Mouse (Mus musculus) fat pad, adult 2 months (tissue): Measurements from ENCODE around the gene Gas7.

Experiments used
- DNase-seq: peaks from one replicate; pipeline ENCODE4 v3.0.0-alpha.2; 2011; ENCODE audit warnings: low read depth, low spot score; ENCODE audit errors: extremely low read depth

Gas7 gene

DNA sequence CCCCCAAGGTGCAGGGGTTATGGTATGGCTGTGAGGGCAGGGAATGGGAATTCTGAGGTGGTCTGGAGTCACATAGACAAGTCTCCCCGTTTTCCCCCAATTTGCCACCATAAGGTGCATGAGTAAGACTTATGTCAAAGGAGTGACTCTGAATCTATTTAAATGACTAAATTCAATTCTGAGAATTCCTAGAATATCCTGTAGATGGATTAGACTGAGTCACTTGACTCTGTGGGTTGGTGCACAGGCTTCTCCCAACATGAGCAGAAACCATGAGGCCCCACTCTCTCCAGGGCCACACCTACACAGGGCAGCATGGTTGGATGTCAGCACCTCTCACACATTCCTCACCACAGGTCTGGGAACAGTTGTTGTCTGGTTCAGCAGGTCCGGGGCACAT, 224.7 kb downstream of the Gas7 start:
- DNase-seq: no peak

DNA sequence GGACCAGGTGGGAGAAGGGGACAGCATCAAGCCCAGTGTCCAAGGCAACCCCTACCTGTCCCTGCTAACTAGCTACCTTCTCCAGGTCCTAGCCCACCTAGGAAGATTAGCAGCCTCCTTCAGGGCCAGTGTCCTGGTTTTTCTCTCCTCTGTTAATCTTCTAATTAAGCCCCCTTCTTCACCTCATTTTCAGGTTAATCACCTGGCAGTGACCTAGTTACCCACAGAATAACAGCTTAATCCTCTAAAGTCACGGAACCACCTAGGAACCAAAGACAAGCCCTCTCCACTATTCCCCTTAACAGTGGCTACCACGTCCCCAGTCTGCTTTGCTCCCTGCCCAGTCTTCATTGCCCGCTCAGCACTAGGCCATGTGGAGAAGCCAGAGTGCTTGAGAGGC, 226.6 kb downstream of the Gas7 start:
- DNase-seq: no peak

GRCm38 (mm10) chr11:67686109-67686508, 230.9 kb downstream of the Gas7 start:
- no peak for DNase-seq

DNA sequence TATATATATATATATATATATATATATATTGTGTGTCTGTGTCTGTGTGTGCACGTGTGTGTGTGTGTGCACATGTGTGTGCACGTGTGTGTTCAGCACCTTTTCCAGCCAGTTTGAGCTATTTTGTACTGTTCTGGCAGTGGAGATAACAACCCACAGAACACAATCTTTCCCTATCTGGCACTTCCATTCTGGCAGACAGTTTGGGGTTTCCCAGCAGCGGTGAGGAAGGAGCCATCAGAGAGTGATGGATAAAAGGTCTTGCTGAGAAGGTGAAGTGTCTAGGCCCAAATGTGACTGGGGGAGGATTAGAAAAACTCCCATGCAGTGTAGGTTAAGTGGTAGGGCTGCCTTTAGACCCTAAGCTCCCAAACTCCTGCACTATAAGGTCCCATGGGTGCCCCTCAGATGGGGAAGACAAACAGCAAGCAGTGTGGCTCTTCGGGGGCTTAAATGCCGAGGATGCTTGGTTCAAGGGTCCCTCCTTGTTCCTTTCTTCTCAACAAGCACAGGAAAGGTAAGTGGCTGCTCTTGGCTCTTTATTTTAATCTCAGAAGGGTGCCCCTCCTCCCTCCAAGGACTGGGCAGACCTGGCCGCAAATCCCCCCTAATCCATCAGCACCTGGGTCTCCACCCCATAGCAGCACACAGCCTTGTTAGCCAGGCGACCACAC, 239.6 kb downstream of the Gas7 start, which contains the start of gene Rcvrn:
TSS of gene Rcvrn (plus strand) at position 624 of the 674 bp plus-strand sequence.
- no peak for DNase-seq

DNA sequence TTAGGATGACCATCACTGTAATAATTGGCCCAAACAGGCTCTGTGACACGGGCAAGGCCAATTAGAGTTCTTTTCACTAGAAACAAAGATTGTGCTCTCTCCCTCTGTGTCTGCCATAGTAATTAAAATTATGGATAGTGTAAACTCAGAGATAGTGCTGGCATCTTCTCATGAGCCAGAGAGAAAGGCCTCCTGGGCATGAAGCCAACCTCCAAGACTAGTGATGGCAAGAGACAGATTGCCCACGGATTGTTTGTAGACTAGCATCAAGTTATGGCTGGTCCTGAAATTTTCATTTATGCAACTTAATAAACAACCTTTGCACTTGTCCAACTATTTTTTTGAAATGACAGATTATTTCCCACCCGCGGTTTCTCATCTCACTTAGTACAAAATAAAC, 257.7 kb downstream of the Gas7 start:
- DNase-seq: no peak

GRCm38 (mm10) chr11:67715382-67715781, 260.1 kb downstream of the Gas7 start:
- DNase-seq: no peak

DNA sequence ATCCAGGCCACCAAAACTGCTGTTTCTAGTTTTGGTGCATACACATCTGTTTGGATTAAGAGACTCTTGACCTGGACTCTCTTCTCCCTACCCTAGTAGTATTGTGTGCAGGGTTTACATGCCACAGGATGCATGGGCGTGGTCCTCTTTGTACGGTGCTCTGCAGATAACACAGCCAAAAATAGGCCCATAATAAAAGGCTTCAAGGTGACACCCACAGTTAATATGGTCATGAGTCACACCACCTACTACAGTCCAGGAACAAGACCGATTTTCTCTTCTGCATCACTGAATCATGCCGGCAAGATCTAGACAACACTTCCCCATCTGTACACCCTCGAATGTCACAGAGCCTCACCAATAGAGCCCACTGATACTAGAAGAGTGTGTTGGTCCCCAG, 266.2 kb downstream of the Gas7 start:
- no peak for DNase-seq

DNA sequence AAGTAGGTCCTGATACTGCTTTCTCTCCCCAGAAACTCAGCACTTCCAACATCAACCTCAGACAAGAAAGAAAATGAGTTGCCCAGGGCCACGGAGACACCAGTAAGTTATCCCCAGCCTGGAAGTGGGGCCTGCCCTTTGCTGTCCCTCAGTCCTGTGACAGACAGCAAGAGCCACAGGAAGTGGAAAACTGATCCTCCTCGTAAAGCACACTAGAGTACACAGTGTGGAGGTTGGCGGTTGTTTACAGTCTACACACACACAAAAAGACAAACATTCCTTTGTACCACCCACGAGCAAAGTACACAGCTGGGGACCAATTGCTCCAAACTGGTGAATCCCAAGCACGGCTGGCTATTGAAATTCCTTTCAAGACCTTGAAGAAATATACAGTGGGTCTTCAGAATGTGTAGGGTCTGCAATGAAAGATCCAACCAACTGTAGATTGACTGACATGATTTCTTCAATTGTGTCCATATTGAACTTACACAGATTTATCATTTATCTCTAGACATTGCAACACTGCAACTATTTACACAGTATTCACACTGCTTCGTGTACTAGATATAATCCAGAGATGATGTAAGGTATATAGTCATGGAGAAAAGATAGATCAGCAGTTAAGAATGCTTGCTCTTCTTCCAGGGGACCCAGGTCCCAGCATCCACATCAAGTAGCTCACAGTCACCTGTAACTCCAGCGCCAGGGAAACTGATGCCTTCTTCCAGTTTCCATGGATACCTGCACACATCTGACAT, 267.3 kb downstream of the Gas7 start:
- no peak for DNase-seq

- DNase-seq: no peak
Observed at GRCm38 (mm10) chr11:67723231-67724013, 268.2 kb downstream of the Gas7 start.

- DNase-seq: no peak
Observed at GRCm38 (mm10) chr11:67727095-67727494, 271.9 kb downstream of the Gas7 start.

GRCm38 (mm10) chr11:67728726-67729125, 273.5 kb downstream of the Gas7 start:
- DNase-seq: no peak

GRCm38 (mm10) chr11:67731056-67731455, 275.8 kb downstream of the Gas7 start:
- no peak for DNase-seq

DNA sequence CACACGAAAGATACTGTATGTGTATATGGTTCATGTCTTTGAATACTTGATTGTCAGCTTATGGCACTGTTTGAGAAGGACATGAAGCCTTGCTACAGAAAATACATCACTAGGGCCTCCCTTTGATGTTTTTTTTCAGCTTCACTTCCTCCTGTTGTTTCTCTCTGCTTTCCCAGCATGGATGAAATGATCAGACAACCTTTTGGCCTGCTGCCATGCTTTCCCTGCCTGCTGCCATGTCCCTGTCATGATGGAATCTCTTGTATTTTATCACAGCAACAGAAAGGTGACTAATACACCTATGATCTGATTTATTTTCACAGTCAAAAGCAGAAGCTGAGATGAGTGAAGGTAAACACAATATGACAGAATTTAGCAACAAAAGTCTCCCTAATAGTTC, 278.5 kb downstream of the Gas7 start:
- no peak for DNase-seq

- no peak for DNase-seq
Observed at GRCm38 (mm10) chr11:67734597-67734996, 279.4 kb downstream of the Gas7 start.

DNA sequence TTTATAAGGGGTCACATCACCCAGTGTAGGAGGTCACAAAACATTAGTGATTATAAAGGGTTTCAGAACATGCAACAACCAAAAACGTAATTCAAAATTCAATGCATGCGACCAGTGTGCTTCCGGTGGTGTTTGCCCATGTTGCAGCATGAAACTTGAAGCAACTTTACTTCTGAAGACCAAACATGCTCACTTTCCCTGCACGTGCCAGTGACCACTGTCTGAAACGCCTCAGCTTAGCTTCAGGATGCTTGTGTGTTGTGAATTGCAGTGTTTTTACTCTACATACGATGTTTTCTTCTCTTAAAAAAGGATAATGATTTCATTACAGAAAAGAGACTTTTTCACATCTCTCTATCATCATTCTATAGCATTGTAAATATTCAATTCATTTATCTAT, 283.1 kb downstream of the Gas7 start:
- DNase-seq: no peak
